Mouse (Mus musculus) layer of hippocampus, postnatal 25 days (tissue): ENCODE measurements around the gene Cryba2. TPM values are rescaled to one million over a fixed set of nuclear protein-coding genes. Genes with fewer than 3 reads are reported as not detected.

Experiments used
- DNase-seq, 2 experiments: peaks; one replicate each; pipeline ENCODE4 v3.0.0; 2022; ENCODE audit warnings: mixed read lengths in 2 of 2, low spot score in 1 of 2; ENCODE audit errors: extremely low spot score in 1 of 2
- total RNA-seq, 2 experiments: library from RNA; stranded (reverse); gene quantifications; 2 replicates each; pipeline ENCODE4 v1.2.3; 2021

Cryba2 gene
- total RNA-seq = under 1 TPM in 1 of 2 experiments, not detected in 1; 0.39 TPM

GRCm38 (mm10) chr1:74893134-74893855 lies at the start of gene Cryba2:
Gene Cryba2 (minus strand): TSS chr1:74893143.
- DNase-seq = peak in 1 of 2 experiments; percentile 59

- no peak for DNase-seq
These were observed 48.9 kb upstream of the Cryba2 start for GRCm38 (mm10) chr1:74941651-74942360.

GRCm38 (mm10) chr1:74939762-74940161 lies 46.8 kb upstream of the Cryba2 start:
- no peak for DNase-seq

GRCm38 (mm10) chr1:74936221-74936830 lies 43.4 kb upstream of the Cryba2 start:
- no peak for DNase-seq

- DNase-seq = peak in 1 of 2 experiments; percentile 70
These were observed 42.5 kb upstream of the Cryba2 start, which contains the start of gene Cfap65 for GRCm38 (mm10) chr1:74935402-74935801. Gene Cfap65 (minus strand): TSS chr1:74935599.

- DNase-seq = no peak
These were observed 34.8 kb upstream of the Cryba2 start for GRCm38 (mm10) chr1:74927621-74928296.

GRCm38 (mm10) chr1:74926721-74927120 lies 33.8 kb upstream of the Cryba2 start:
- peak in 1 of 2 experiments; percentile 51 for DNase-seq

GRCm38 (mm10) chr1:74924464-74924863 lies 31.5 kb upstream of the Cryba2 start:
- no peak for DNase-seq

GRCm38 (mm10) chr1:74915706-74916105 lies 22.8 kb upstream of the Cryba2 start:
- no peak for DNase-seq

- DNase-seq = no peak
These were observed 9.2 kb upstream of the Cryba2 start for GRCm38 (mm10) chr1:74902191-74902590.

- peak; percentile 47 to 89 for DNase-seq
These were observed 8.7 kb upstream of the Cryba2 start for GRCm38 (mm10) chr1:74901686-74902085.

- no peak for DNase-seq
These were observed 7.7 kb upstream of the Cryba2 start for GRCm38 (mm10) chr1:74900341-74901285.

- DNase-seq = no peak
These were observed 5.9 kb upstream of the Cryba2 start for GRCm38 (mm10) chr1:74898656-74899431.

- DNase-seq = no peak
These were observed 5.0 kb upstream of the Cryba2 start for GRCm38 (mm10) chr1:74897976-74898375.

GRCm38 (mm10) chr1:74894966-74895365 lies 2.0 kb upstream of the Cryba2 start:
- DNase-seq = peak; percentile 61 to 73

- DNase-seq = no peak
These were observed 401 bp downstream of the Cryba2 start for GRCm38 (mm10) chr1:74892351-74893133.

- DNase-seq = no peak
These were observed 1.4 kb downstream of the Cryba2 start for GRCm38 (mm10) chr1:74891513-74891912.
